Mouse (Mus musculus): Measurements from ENCODE around the gene Grik3.

GRCm38 (mm10) chr4:125640520-125640919 lies 150.0 kb downstream of the Grik3 start:
- TF ChIP-seq CTCF (IDR thresholded peaks at IDR 0.05; ENCODE audit: borderline replicate concordance, insufficient read depth, low read length), result no peak
- TF ChIP-seq POLR2A (IDR thresholded peaks at IDR 0.05; ENCODE audit: low read depth, low read length), result no peak

Data from embryonic fibroblast, embryonic 13.5 days (primary cell).